ENCODE assay signal across 9 mouse cellular contexts in the genomic region with DNA sequence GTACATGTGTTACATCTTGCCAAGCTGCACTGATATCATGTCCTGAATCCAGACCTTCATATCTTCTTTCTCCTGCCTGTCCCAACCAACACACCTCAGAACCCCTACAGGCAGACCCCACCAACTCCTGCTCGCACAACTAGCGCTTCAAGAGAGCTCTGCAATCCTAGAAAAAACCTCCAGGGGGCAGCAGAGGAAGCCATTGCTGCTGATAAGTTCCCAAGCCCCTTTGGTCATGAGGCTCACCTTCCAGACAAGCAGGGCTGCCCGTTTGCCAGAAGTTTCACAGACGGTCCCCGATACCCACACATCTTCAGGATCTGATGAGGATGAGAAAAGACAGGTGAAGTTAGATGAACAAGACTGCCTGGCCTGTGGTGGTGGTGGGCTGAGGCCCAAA. TPM values are rescaled to one million over a fixed set of nuclear protein-coding genes. Genes with fewer than 3 reads are reported as not detected.
A peak's percentile ranks its signal among the peaks of the same experiment; 100 is the strongest.
DNase-seq lines count a peak whose midpoint lies in the region; ATAC-seq lines count a peak whose summit lies in the region.
"Had no signal": no experiment of that assay in that cellular context is flagged by ENCODE, and none has a peak within 500 bp of the region (broad histone marks: within the 10 kb centered on the region; RNA-seq: fewer than 3 reads in every experiment).

No protein-coding gene starts in this region.

- H3K9me3 ChIP-seq in embryonic facial prominence, embryonic 10.5 days, result no peaks in the 10 kb centered on the region
- H3K9me3 ChIP-seq in midbrain, embryonic 14.5 days (ENCODE audit: control insufficient read depth, low read length), result no peaks in the 10 kb centered on the region

- H3K4me3 ChIP-seq in embryonic facial prominence, embryonic 10.5 days, result no peak overlapping the region
- no peak overlapping the region for H3K4me3 ChIP-seq in midbrain, embryonic 14.5 days (replicated peaks; ENCODE audit: low read depth, low read length)

- H3K4me2 ChIP-seq in midbrain, embryonic 14.5 days (ENCODE audit: low read length), result no peak overlapping the region

- peaks cover 78% of the 10 kb centered on the region for H3K27me3 ChIP-seq in embryonic facial prominence, embryonic 10.5 days (replicated peaks; ENCODE audit: low read depth, poor library complexity, severe bottlenecking)
- H3K27me3 ChIP-seq in midbrain, embryonic 14.5 days (ENCODE audit: control insufficient read depth, insufficient read depth, low read length), result peaks cover 36% of the 10 kb centered on the region

- H3K27ac ChIP-seq in embryonic facial prominence, embryonic 10.5 days (replicated peaks), result no peak overlapping the region
- no peak overlapping the region for H3K27ac ChIP-seq in midbrain, embryonic 14.5 days (replicated peaks; ENCODE audit: low read depth, low read length)
- H3K27ac ChIP-seq: macrophage had no signal

- intact Hi-C loops in heart, postnatal 14 days (cut with DNase I), result loop anchor here (1.0 to 5.0 kb wide), 2 partner anchors 246 to 318 kb away; no protein-coding TSS in a partner anchor
- intact Hi-C loops in left cerebral cortex, postnatal 10 days (cut with DNase I), result loop anchor here (10.0 kb wide), 1 partner anchor 66 kb away; the partner anchor contains the start of gene Dcaf15

- DNase-seq in CD4-positive, CD25-positive, alpha-beta regulatory T cell, adult 2 months (ENCODE audit: low read depth, low spot score), result peak; percentile 88
- peak; percentile 83 for DNase-seq in adrenal gland, postnatal 14 days
- DNase-seq in embryonic facial prominence, embryonic 10.5 days (ENCODE audit: low spot score), result peak; percentile 86
- DNase-seq in heart, postnatal 14 days, result peak; percentile 76 to 85
- peak; percentile 55 to 77 for DNase-seq in left cerebral cortex, postnatal 10 days (ENCODE audit: extremely low spot score in 1 of 2, low spot score in 2 of 2)
- peak; percentile 92 for DNase-seq in midbrain, embryonic 14.5 days
- DNase-seq in spleen, postnatal 10 days (ENCODE audit: low spot score in 2 of 2), result peak; percentile 56 to 79

- WGBS in embryonic facial prominence, embryonic 10.5 days, result 10% methylated on average over 5 of the region's 5 CpGs
- WGBS in midbrain, embryonic 14.5 days, result 9% methylated on average over 5 of the region's 5 CpGs

- H3K4me1 ChIP-seq in embryonic facial prominence, embryonic 10.5 days, result peaks cover 18% of the 10 kb centered on the region
- no peaks in the 10 kb centered on the region for H3K4me1 ChIP-seq in midbrain, embryonic 14.5 days (ENCODE audit: control insufficient read depth, insufficient read depth, low read length)

- H3K9ac ChIP-seq in midbrain, embryonic 14.5 days (replicated peaks; ENCODE audit: low read length), result no peak overlapping the region

- H3K36me3 ChIP-seq in embryonic facial prominence, embryonic 10.5 days (replicated peaks), result no peaks in the 10 kb centered on the region
- H3K36me3 ChIP-seq in midbrain, embryonic 14.5 days (ENCODE audit: control insufficient read depth, insufficient read depth, low read length), result no peaks in the 10 kb centered on the region

- no peak for ATAC-seq in CD4-positive, CD25-positive, alpha-beta regulatory T cell, adult 4 months
- 0 out of 2 replicates have a peak, but pooled peaks have one; percentile 37 for ATAC-seq in midbrain, embryonic 14.5 days (ENCODE audit: low FRiP score, low TSS enrichment)

RNA-seq across cellular contexts. Expression of gene Il27ra, which starts 3.3 kb away (rescaled TPM):
- polyA plus RNA-seq in CD4-positive, CD25-positive, alpha-beta regulatory T cell, adult 4 months (2017; shearing (Covaris generic)), result 100 to 1,000 TPM; 261 to 389 TPM
- total RNA-seq in adrenal gland, postnatal 14 days (2021), result 2.3 and 12.2 TPM in 2 replicates
- polyA plus RNA-seq in embryonic facial prominence, embryonic 10.5 days (2016; fragmentation: Nextera tagmentation; extraction: Ambion mirVana), result 0.16 and 0.29 TPM in 2 replicates
- 1 to 10 TPM; 4.2 to 5.8 TPM for total RNA-seq in heart, postnatal 14 days (2021)
- 1 to 10 TPM in 1 of 2 experiments, under 1 TPM in 1; 0.86 to 1.0 TPM for total RNA-seq in left cerebral cortex, postnatal 10 days (2021)
- polyA plus RNA-seq in midbrain, embryonic 14.5 days (2014; fragmentation: Nextera tagmentation; extraction: Ambion mirVana), result 0.16 and 0.33 TPM in 2 replicates

RNA-seq across cellular contexts. Expression of gene Rln3, which starts 5.8 kb away (rescaled TPM):
- polyA plus RNA-seq in CD4-positive, CD25-positive, alpha-beta regulatory T cell, adult 4 months (2017; shearing (Covaris generic)), result 10 to 100 TPM; 45.1 to 59.1 TPM
- 0.64 TPM in 1 of 2 replicates, not detected in the other for total RNA-seq in adrenal gland, postnatal 14 days (2021)
- polyA plus RNA-seq in embryonic facial prominence, embryonic 10.5 days (2016; fragmentation: Nextera tagmentation; extraction: Ambion mirVana), result not detected in 2 replicates
- total RNA-seq in heart, postnatal 14 days (2021), result not detected
- total RNA-seq in left cerebral cortex, postnatal 10 days (2021), result not detected
- polyA plus RNA-seq in midbrain, embryonic 14.5 days (2014; fragmentation: Nextera tagmentation; extraction: Ambion mirVana), result 1.2 TPM in 1 of 2 replicates, not detected in the other
- polyA plus RNA-seq: macrophage had no signal

RNA-seq across cellular contexts. Expression of gene Palm3, which starts 17.8 kb away (rescaled TPM):
- 1 to 10 TPM; 2.0 to 2.9 TPM for polyA plus RNA-seq in CD4-positive, CD25-positive, alpha-beta regulatory T cell, adult 4 months (2017; shearing (Covaris generic))
- 0.38 and 0.52 TPM in 2 replicates for total RNA-seq in adrenal gland, postnatal 14 days (2021)
- 9.3 and 11.5 TPM in 2 replicates for polyA plus RNA-seq in embryonic facial prominence, embryonic 10.5 days (2016; fragmentation: Nextera tagmentation; extraction: Ambion mirVana)
- total RNA-seq in heart, postnatal 14 days (2021), result under 1 TPM; 0.26 to 0.27 TPM
- 10 to 100 TPM in 1 of 2 experiments, 1 to 10 TPM in 1; 9.2 to 11.3 TPM for total RNA-seq in left cerebral cortex, postnatal 10 days (2021)
- 0.65 and 0.87 TPM in 2 replicates for polyA plus RNA-seq in midbrain, embryonic 14.5 days (2014; fragmentation: Nextera tagmentation; extraction: Ambion mirVana)

RNA-seq across cellular contexts. Expression of gene Gm10643, which starts 25.9 kb away (rescaled TPM):
- polyA plus RNA-seq in CD4-positive, CD25-positive, alpha-beta regulatory T cell, adult 4 months (2017; shearing (Covaris generic)), result 1 to 10 TPM; 1.2 to 1.7 TPM
- total RNA-seq in adrenal gland, postnatal 14 days (2021), result 2.9 and 3.0 TPM in 2 replicates
- polyA plus RNA-seq in embryonic facial prominence, embryonic 10.5 days (2016; fragmentation: Nextera tagmentation; extraction: Ambion mirVana), result 1.1 and 1.4 TPM in 2 replicates
- total RNA-seq in heart, postnatal 14 days (2021), result 1 to 10 TPM; 2.6 to 3.3 TPM
- total RNA-seq in left cerebral cortex, postnatal 10 days (2021), result 1 to 10 TPM; 2.8 to 3.1 TPM
- 1.5 and 2.4 TPM in 2 replicates for polyA plus RNA-seq in midbrain, embryonic 14.5 days (2014; fragmentation: Nextera tagmentation; extraction: Ambion mirVana)

RNA-seq across cellular contexts. Expression of gene 2210011C24Rik, which starts 27.1 kb away (rescaled TPM):
- polyA plus RNA-seq in CD4-positive, CD25-positive, alpha-beta regulatory T cell, adult 4 months (2017; shearing (Covaris generic)), result not detected
- total RNA-seq in adrenal gland, postnatal 14 days (2021), result not detected in 2 replicates
- polyA plus RNA-seq in embryonic facial prominence, embryonic 10.5 days (2016; fragmentation: Nextera tagmentation; extraction: Ambion mirVana), result 0.28 TPM in 1 of 2 replicates, not detected in the other
- total RNA-seq in heart, postnatal 14 days (2021), result 1 to 10 TPM; 1.8 to 2.3 TPM
- total RNA-seq in left cerebral cortex, postnatal 10 days (2021), result under 1 TPM in 1 of 2 experiments, not detected in 1; 0.51 TPM
- 0.94 TPM in 1 of 2 replicates, not detected in the other for polyA plus RNA-seq in midbrain, embryonic 14.5 days (2014; fragmentation: Nextera tagmentation; extraction: Ambion mirVana)
